Comparison of ENCODE assay signal across 13 mouse cellular contexts in genomic region chr12:105398172-105398571, GRCm38 (mm10). TPM values are rescaled to one million over a fixed set of nuclear protein-coding genes. Genes with fewer than 3 reads are reported as not detected.
DNase-seq lines count a peak whose midpoint lies in the region; TF ChIP-seq lines count a peak whose summit lies in the region.
"Had no signal": no experiment of that assay in that cellular context is flagged by ENCODE, and none has a peak within 500 bp of the region (broad histone marks: within the 10 kb centered on the region; RNA-seq: fewer than 3 reads in every experiment).

No protein-coding gene starts in this region.

- H3K4me1 ChIP-seq in limb, embryonic 10.5 days: peaks cover 25% of the 10 kb centered on the region
- H3K4me1 ChIP-seq in olfactory bulb, adult 2 months (ENCODE audit: control insufficient read depth, insufficient read depth, low read length): peaks cover 36% of the 10 kb centered on the region
- H3K4me1 ChIP-seq: liver, embryonic 12.5 days had no signal

- no peaks in the 10 kb centered on the region for H3K9me3 ChIP-seq in limb, embryonic 10.5 days (replicated peaks)
- H3K9me3 ChIP-seq: liver, embryonic 12.5 days had no signal

- no peak overlapping the region for H3K4me3 ChIP-seq in limb, embryonic 10.5 days
- no peak overlapping the region for H3K4me3 ChIP-seq in olfactory bulb, adult 2 months (ENCODE audit: insufficient read depth, low read depth, low read length)
- H3K4me3 ChIP-seq: embryonic facial prominence, embryonic 13.5 days; liver, embryonic 12.5 days; midbrain, embryonic 12.5 days had no signal

- H3K36me3 ChIP-seq in limb, embryonic 10.5 days: no peaks in the 10 kb centered on the region
- H3K36me3 ChIP-seq: embryonic facial prominence, embryonic 13.5 days; liver, embryonic 12.5 days; midbrain, embryonic 12.5 days had no signal

- H3K27ac ChIP-seq in limb, embryonic 10.5 days: 0 out of 2 replicates have a peak overlapping the region, but pooled peaks have one; percentile 14
- peak overlapping the region; percentile 53 for H3K27ac ChIP-seq in olfactory bulb, adult 2 months (ENCODE audit: insufficient read depth, low read depth, low read length)
- H3K27ac ChIP-seq: embryonic facial prominence, embryonic 13.5 days; liver, embryonic 12.5 days; midbrain, embryonic 12.5 days had no signal

- peak; percentile 11 for DNase-seq in kidney, postnatal 10 days
- no peak for DNase-seq in kidney, adult 9 months
- peak; percentile 9 for DNase-seq in embryo, embryonic 11.5 days (ENCODE audit: low read depth, low spot score)
- peak; percentile 36 for DNase-seq in limb, embryonic 10.5 days (ENCODE audit: low spot score)
- no peak for DNase-seq in testis, postnatal 14 days (ENCODE audit: low spot score)
- DNase-seq in ovary, postnatal 14 days (ENCODE audit: low spot score): no peak
- DNase-seq: forebrain, postnatal 0 days; heart, adult 18-20 months; right cerebral cortex, postnatal 14 days had no signal

- no peak for TF ChIP-seq POLR2A in olfactory bulb, adult 2 months (IDR thresholded peaks at IDR 0.05; ENCODE audit: insufficient read depth, low read depth, low read length)

- no peak for TF ChIP-seq CTCF in olfactory bulb, adult 2 months (IDR thresholded peaks at IDR 0.05; ENCODE audit: insufficient read depth, low read depth, low read length)

- WGBS in limb, embryonic 10.5 days: 43% methylated on average over 5 of the region's 5 CpGs
- WGBS in olfactory bulb, adult 2 months: 9% methylated on average over 5 of the region's 5 CpGs

- no peaks in the 10 kb centered on the region for H3K27me3 ChIP-seq in limb, embryonic 10.5 days (ENCODE audit: low read depth, poor library complexity, severe bottlenecking)
- H3K27me3 ChIP-seq: embryonic facial prominence, embryonic 13.5 days; liver, embryonic 12.5 days; midbrain, embryonic 12.5 days had no signal

RNA-seq across cellular contexts. Expression of gene D430019H16Rik, which starts 55.5 kb away (rescaled TPM):
- polyA plus RNA-seq in limb, embryonic 10.5 days (2016; fragmentation: Nextera tagmentation; extraction: Ambion mirVana): 1.3 and 2.0 TPM in 2 replicates
- not detected in 2 replicates for polyA plus RNA-seq in olfactory bulb, adult 2 months (2012; ENCODE audit: insufficient read depth, insufficient read length, low replicate concordance, missing spikeins)

Comparison
In these comparisons a context has a peak if more than half of its experiments do, and no peak if none do; other contexts are left out.
1. DNase-seq: peak in kidney, postnatal 10 days (single experiment), embryo, embryonic 11.5 days (single experiment) and limb, embryonic 10.5 days (single experiment); none in kidney, adult 9 months (single experiment), testis, postnatal 14 days (single experiment) and ovary, postnatal 14 days (single experiment).